Mouse (Mus musculus) E14TG2a.4 (cell line): Measurements from ENCODE around the gene Nub1.

Source experiments
- H3K27me3 ChIP-seq: 2 replicates; pipeline ENCODE4 v1.6.1; 2014; ENCODE audit warnings: low read length, control low read depth; ENCODE audit not compliant: insufficient read depth
- H3K36me3 ChIP-seq: 2 replicates; pipeline ENCODE4 v1.6.1; 2014; ENCODE audit warnings: low read length, control low read depth; ENCODE audit not compliant: insufficient read depth
- H3K4me1 ChIP-seq: replicated peaks from 2 replicates; pipeline ENCODE4 v1.6.1; 2014; ENCODE audit warnings: low read depth, low read length, control low read depth
- H3K4me3 ChIP-seq: replicated peaks from 2 replicates; pipeline ENCODE4 v1.5.1; 2014; ENCODE audit warnings: mild to moderate bottlenecking, low read length
- H3K9me3 ChIP-seq: 2 replicates; pipeline ENCODE4 v1.6.1; 2014; ENCODE audit warnings: low read length, control low read depth
- CTCF ChIP-seq: conservative IDR thresholded peaks from 2 replicates; pipeline ENCODE4 v1.5.1; 2014; ENCODE audit warnings: low read length
- NANOG ChIP-seq: IDR thresholded peaks from 2 replicates; pipeline ENCODE4 v1.6.1; 2014; ENCODE audit warnings: borderline replicate concordance, low read length, mixed read lengths
- POU5F1 ChIP-seq: IDR thresholded peaks from 2 replicates; pipeline ENCODE4 v1.6.1; 2014; ENCODE audit warnings: low read length, borderline replicate concordance

Gene Nub1

DNA sequence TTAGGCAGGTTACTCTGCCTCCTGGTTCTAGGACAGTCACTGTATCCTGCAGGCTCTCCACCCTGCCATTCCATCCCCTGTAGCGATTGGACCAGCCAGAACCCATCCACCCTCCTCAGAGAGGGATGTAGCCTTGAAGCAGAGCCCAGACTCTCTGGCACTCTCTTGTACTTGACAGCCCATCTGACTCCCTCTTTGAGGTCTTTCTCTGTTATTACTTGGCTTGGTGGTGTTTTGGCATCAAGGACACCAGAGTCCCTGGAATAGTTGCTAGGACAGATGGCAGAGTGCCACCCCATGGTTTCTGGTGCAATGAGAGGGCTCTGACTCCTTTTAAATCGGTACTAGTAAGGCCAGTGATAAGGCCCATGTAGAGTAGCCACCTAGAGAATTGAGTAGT, 27.9 kb downstream of the Nub1 start:
- TF ChIP-seq CTCF (no peak), POU5F1 (no peak), NANOG (no peak)
- Histone ChIP-seq H3K4me3 (no peak overlapping the region), H3K27me3 (no peaks in the 10 kb centered on the region), H3K36me3 (peaks cover 49% of the 10 kb centered on the region), H3K4me1 (peaks cover 25% of the 10 kb centered on the region), H3K9me3 (no peaks in the 10 kb centered on the region)

DNA sequence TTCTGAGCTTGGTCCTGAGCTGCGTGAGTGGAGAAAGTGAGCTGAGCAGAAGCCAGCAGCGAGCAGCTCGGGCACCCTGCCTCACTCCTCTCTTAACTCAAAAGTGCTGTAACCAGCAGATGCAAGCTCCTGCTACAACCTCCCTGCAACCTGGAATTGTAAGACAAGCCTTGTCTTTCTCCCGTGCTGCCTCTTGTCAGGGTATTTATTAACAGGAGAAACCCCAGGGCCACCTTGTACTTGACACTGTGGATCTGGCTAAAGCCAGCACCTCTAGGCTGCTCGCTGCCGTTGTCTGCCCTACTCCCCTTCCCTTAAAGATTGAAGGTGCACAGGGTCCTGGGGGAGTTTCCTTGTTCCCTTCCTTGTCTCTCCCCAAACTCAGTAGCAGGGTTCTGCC, 28.7 kb downstream of the Nub1 start:
- Histone ChIP-seq H3K9me3 (no peaks in the 10 kb centered on the region), H3K27me3 (no peaks in the 10 kb centered on the region), H3K4me3 (no peak overlapping the region), H3K4me1 (peaks cover 25% of the 10 kb centered on the region), H3K36me3 (peaks cover 41% of the 10 kb centered on the region)
- TF ChIP-seq NANOG = no peak
- no peak for TF ChIP-seq CTCF
- TF ChIP-seq POU5F1 = no peak

DNA sequence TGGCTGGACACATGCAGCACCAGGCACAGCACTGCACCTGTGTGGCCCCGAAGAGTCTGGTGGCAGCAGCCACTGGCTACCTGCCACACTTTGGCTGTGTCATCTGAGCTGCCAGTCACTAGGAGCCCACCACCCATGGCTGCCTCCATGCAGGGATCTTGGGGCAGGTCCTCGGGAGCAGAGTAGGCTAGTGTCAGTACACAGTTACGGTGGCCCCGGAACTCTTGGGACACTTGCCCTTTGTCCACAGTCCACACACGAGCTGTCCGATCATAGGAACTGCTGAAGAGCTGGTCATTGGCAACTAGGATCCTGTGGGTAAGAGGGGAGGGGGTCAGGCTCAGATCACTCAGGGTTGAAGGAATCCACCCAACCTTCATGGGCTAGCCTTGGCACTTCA, 32.7 kb downstream of the Nub1 start:
- Histone ChIP-seq H3K4me1 (no peaks in the 10 kb centered on the region; the same call in 1 of the 2 replicates), H3K9me3 (no peaks in the 10 kb centered on the region), H3K27me3 (no peaks in the 10 kb centered on the region), H3K4me3 (no peak overlapping the region), H3K36me3 (peaks cover 24% of the 10 kb centered on the region)
- no peak for TF ChIP-seq CTCF
- TF ChIP-seq POU5F1 = no peak
- no peak for TF ChIP-seq NANOG

DNA sequence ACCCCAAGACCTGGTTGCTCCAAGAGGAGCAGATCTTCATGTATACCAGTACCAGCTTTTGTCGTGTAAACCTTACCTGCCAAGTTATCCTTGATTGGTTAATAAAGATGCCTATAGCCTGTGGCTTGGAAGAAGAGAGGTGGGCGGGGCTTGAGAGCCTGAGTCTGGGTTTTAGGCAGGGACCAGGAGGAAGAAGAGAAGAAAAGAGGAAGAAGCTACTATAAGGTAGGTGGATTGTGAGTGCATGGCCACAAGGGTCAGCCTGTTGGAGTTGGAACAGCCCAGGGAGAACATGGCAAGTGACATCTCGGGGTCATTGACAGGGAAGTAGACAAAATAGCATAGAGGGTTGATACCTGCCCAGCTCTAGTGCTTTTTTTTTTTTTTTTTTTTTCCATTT, 34.5 kb downstream of the Nub1 start:
- Histone ChIP-seq H3K36me3 (peaks cover 24% of the 10 kb centered on the region), H3K9me3 (no peaks in the 10 kb centered on the region), H3K27me3 (no peaks in the 10 kb centered on the region), H3K4me1 (peaks cover 13% of the 10 kb centered on the region), H3K4me3 (no peak overlapping the region)
- TF ChIP-seq NANOG (no peak), POU5F1 (no peak), CTCF (no peak)

DNA sequence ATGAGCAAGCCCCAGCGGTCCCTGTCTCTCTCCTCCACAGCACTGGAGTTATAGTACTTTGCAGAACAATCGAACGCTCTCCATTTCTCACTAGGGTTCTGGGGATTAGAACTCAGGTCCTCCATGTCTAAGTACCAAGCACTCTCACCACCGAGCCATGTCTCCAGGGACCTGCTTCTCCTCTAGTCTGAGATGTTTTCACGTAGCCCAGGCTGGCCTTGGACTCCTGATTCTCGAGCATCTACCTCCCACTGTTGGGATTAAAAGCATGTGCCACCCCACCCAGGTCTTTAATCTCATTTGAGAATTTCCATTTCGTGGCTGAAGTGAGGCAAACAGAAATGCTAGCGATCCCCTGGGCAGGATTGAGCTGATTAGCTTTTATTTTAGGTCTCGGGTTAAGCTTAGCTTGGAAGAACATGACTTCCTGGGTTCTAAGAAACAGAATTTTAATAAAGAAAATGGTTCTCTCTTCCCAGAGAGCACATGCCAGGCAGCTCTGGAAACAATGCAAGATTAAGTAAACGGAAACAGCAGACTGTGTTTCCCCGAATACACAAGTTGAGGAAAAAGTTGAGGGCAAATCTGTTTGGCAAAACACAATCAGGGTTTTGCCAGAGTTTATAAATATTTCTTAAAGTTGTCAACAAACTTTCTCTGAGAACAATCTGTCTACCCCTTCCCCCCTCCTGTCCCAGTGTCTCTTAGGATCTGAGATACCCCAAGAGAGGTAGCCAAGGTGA, 38.4 kb downstream of the Nub1 start:
- Histone ChIP-seq H3K27me3 (peaks cover 3% of the 10 kb centered on the region; the same call in 1 of the 2 replicates), H3K9me3 (no peaks in the 10 kb centered on the region), H3K4me1 (peaks cover 36% of the 10 kb centered on the region), H3K4me3 (no peak overlapping the region), H3K36me3 (peaks cover 20% of the 10 kb centered on the region)
- TF ChIP-seq NANOG (no peak), POU5F1 (no peak), CTCF (no peak)

DNA sequence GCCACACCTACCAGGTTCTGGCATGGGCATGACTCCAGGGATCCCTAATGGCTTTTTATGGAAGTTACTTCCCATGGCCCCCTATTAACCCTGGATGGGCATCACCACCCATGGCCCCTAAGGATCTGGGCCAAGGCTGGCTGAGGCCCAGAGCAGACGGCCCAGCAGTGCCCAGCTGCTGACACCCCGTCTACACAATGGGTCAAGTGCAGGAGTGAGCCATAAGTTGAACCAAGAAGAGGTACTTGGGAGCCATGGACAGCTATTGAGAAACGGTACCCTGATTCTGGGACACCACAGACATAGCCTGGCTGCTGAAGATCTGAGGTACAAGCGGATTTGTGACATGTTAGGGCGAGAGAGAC, 38.9 kb downstream of the Nub1 start:
- Histone ChIP-seq H3K27me3 (peaks cover 6% of the 10 kb centered on the region), H3K4me3 (no peak overlapping the region), H3K4me1 (peaks cover 39% of the 10 kb centered on the region), H3K9me3 (no peaks in the 10 kb centered on the region), H3K36me3 (peaks cover 20% of the 10 kb centered on the region)
- TF ChIP-seq NANOG = no peak
- no peak for TF ChIP-seq CTCF
- no peak for TF ChIP-seq POU5F1

DNA sequence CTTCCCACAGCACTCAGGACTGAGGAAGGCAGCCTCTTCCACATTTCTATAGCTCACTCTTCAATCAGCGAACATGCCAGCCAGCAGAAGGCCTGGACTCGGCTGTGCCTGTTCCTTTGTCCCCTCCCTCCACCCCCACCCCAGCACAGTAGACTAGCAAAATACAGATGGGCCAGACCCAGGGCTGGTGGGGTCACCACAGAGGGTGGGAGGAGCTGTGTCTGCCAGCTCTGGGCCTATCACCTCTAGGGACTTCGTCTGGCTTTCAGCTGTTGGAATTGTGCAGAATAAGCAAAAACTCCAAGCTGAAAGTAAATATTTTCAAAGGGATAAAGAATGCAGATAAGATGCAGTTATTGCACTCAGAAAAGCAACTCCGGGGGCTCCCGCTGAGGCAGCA, 39.5 kb downstream of the Nub1 start:
- H3K36me3 ChIP-seq = peaks cover 20% of the 10 kb centered on the region
- H3K9me3 ChIP-seq = no peaks in the 10 kb centered on the region
- TF ChIP-seq POU5F1 (no peak), NANOG (no peak), CTCF (no peak)
- peaks cover 12% of the 10 kb centered on the region for H3K27me3 ChIP-seq
- H3K4me1 ChIP-seq = peaks cover 44% of the 10 kb centered on the region
- H3K4me3 ChIP-seq = no peak overlapping the region

DNA sequence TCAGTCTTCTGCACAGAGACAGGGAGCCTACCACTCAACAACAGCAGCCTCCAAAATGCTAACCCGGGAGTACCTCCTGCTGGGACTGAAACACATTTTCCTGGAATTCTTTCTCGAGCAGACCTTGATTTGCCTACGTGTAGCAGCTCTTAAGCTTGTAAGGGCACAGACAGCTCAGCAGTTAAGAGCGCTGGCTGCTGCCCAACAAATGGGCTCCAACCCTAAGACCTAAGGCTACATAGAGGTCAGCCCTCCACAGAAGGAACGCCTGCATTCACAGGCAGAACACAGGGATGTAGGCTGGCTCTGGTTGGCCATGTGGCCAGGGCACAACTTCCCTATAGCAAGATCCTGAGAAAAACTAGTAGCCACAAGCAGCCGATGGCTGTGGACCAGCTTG, 40.6 kb downstream of the Nub1 start:
- H3K27me3 ChIP-seq = peaks cover 23% of the 10 kb centered on the region
- TF ChIP-seq NANOG = no peak
- no peak for TF ChIP-seq CTCF
- no peak for TF ChIP-seq POU5F1
- no peak overlapping the region for H3K4me3 ChIP-seq
- H3K36me3 ChIP-seq = peaks cover 18% of the 10 kb centered on the region
- peaks cover 54% of the 10 kb centered on the region for H3K4me1 ChIP-seq
- no peaks in the 10 kb centered on the region for H3K9me3 ChIP-seq
